Mouse (Mus musculus) left cerebral cortex, adult 18-20 months (tissue): ENCODE data around the gene Ptpn5. TPM values are rescaled to one million over a fixed set of nuclear protein-coding genes. Genes with fewer than 3 reads are reported as not detected.

Experiments used
- microRNA-seq, 2 experiments: library from miRNA; unstranded; fragments of <30 nt; microRNA quantifications; one replicate each; pipeline ENCODE4 v1.2.0; 2021
- total RNA-seq, 2 experiments: library from RNA; stranded (reverse); gene quantifications; 2 replicates each; pipeline ENCODE4 v1.2.3; 2021

Ptpn5 gene
- total RNA-seq, 2 experiments from 2014 or later, result 187 to 189 TPM

Small RNAs within 50 kb of the gene (microRNA-seq; reads per million reads assigned to microRNA genes)
- 5.7 to 6.3 reads per million in 2 experiments for gene Mir7056

Other genes with a start within 250 kb of the Ptpn5 start
- gene Tsg101, start 213.7 kb downstream of the Ptpn5 start, total RNA-seq, result 10 to 100 TPM; 67.9 to 70.2 TPM
- gene Uevld, start 175.2 kb downstream of the Ptpn5 start, total RNA-seq, result 10 to 100 TPM; 15.7 to 17.2 TPM
- not detected for gene Gm9999, start 150.1 kb downstream of the Ptpn5 start, total RNA-seq
- gene Spty2d1, start 125.3 kb downstream of the Ptpn5 start, total RNA-seq, result 10 to 100 TPM; 17.4 to 20.2 TPM
- 10 to 100 TPM; 13.2 to 13.5 TPM for gene Tmem86a, start 83.1 kb downstream of the Ptpn5 start, total RNA-seq
- gene Mrgpra6, start 71.2 kb upstream of the Ptpn5 start, total RNA-seq, result not detected
- not detected for gene Mrgpra9, start 119.2 kb upstream of the Ptpn5 start, total RNA-seq
- not detected for gene Mrgpra1, start 220.6 kb upstream of the Ptpn5 start, total RNA-seq